Mouse (Mus musculus) heart, embryonic 16.5 days (tissue): ENCODE measurements around the gene Rps6ka3. TPM values are rescaled to one million over a fixed set of nuclear protein-coding genes. Genes with fewer than 3 reads are reported as not detected.

Experiments used
- ATAC-seq: fragments of 200-750 bp; cut with Nextera tagmentation; replicated peaks from 2 replicates; pipeline ENCODE4 v1.8.0; 2017; ENCODE audit warnings: moderate number of reproducible peaks; ENCODE audit not compliant: insufficient read depth, low FRiP score; ENCODE audit errors: extremely low read depth
- H3K27ac ChIP-seq: fragments of 300-500 bp; sonication (generic); 2 replicates; pipeline ENCODE4 v1.5.1; 2014; ENCODE audit warnings: mild to moderate bottlenecking, low read length, control low read depth, moderate library complexity
- H3K27me3 ChIP-seq: fragments of 300-500 bp; sonication (generic); 2 replicates; pipeline ENCODE4 v1.6.1; 2014; ENCODE audit warnings: low read length, mixed read lengths; ENCODE audit not compliant: control insufficient read depth, insufficient read depth
- H3K36me3 ChIP-seq: fragments of 300-500 bp; sonication (generic); 2 replicates; pipeline ENCODE4 v1.6.1; 2014; ENCODE audit not compliant: control insufficient read depth, insufficient read depth
- H3K4me1 ChIP-seq: fragments of 300-500 bp; sonication (generic); 2 replicates; pipeline ENCODE4 v1.6.1; 2014; ENCODE audit warnings: low read length, mixed read lengths; ENCODE audit not compliant: control insufficient read depth, insufficient read depth
- H3K4me2 ChIP-seq: fragments of 300-500 bp; sonication (generic); 2 replicates; pipeline ENCODE4 v1.6.1; 2014; ENCODE audit warnings: low read depth, mild to moderate bottlenecking, control low read depth, low read length
- H3K4me3 ChIP-seq: fragments of 300-500 bp; sonication (generic); 2 replicates; pipeline ENCODE4 v1.5.1; 2014; ENCODE audit warnings: mild to moderate bottlenecking, control low read depth, low read length
- H3K9ac ChIP-seq: fragments of 300-500 bp; sonication (generic); 2 replicates; pipeline ENCODE4 v1.6.1; 2014; ENCODE audit warnings: low read length, control low read depth
- H3K9me3 ChIP-seq: fragments of 300-500 bp; sonication (generic); replicated peaks from 2 replicates; pipeline ENCODE4 v1.6.1; 2016; ENCODE audit warnings: low read length; ENCODE audit not compliant: control insufficient read depth
- WGBS: fragments of 180-500 bp; shearing (Covaris S2); extraction: QIAGEN DNeasy Blood & Tissue Kit; methylation state at CpG from one replicate; pipeline ENCODE4 v1.1.7; 2014; 5-methylcytosine and 5-hydroxymethylcytosine counted together
- polyA plus RNA-seq: library from polyadenylated mRNA; unstranded; fragments of >200 nt; fragmentation: Nextera tagmentation; extraction: Ambion mirVana; gene quantifications from 2 replicates; pipeline ENCODE4 v1.2.1, GENCODE M21; 2015

Gene Rps6ka3
- polyA plus RNA-seq, 1 experiment from 2014 or later = 5.7 TPM

DNA sequence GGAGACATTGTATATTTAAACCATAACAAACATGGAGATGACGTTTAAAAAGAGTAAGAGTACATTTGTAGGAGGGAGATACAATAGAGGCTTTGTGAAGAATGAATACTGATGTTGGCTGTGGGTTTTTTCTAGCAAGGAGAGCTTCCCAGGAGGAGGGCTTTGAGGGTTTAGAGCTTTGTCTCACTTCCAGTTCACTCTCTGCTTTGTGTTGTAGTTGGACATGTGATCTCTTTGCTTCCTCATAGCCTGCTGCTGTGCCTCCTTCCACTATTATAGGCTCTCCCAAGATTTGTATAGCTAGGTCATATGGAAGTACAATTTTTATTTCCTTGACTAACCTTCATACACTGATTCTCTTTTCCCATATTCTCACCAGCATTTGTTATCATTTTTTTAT lies 27.2 kb downstream of the Rps6ka3 start:
- no peaks in the 10 kb centered on the region for H3K36me3 ChIP-seq
- H3K4me2 ChIP-seq = no peak overlapping the region
- H3K9ac ChIP-seq = no peak overlapping the region
- H3K4me3 ChIP-seq = no peak overlapping the region
- H3K27me3 ChIP-seq = no peaks in the 10 kb centered on the region
- H3K4me1 ChIP-seq = no peaks in the 10 kb centered on the region
- no peaks in the 10 kb centered on the region for H3K9me3 ChIP-seq
- no peak for ATAC-seq
- 33% methylated on average over 1 of the region's 1 CpGs for WGBS
- no peak overlapping the region for H3K27ac ChIP-seq

DNA sequence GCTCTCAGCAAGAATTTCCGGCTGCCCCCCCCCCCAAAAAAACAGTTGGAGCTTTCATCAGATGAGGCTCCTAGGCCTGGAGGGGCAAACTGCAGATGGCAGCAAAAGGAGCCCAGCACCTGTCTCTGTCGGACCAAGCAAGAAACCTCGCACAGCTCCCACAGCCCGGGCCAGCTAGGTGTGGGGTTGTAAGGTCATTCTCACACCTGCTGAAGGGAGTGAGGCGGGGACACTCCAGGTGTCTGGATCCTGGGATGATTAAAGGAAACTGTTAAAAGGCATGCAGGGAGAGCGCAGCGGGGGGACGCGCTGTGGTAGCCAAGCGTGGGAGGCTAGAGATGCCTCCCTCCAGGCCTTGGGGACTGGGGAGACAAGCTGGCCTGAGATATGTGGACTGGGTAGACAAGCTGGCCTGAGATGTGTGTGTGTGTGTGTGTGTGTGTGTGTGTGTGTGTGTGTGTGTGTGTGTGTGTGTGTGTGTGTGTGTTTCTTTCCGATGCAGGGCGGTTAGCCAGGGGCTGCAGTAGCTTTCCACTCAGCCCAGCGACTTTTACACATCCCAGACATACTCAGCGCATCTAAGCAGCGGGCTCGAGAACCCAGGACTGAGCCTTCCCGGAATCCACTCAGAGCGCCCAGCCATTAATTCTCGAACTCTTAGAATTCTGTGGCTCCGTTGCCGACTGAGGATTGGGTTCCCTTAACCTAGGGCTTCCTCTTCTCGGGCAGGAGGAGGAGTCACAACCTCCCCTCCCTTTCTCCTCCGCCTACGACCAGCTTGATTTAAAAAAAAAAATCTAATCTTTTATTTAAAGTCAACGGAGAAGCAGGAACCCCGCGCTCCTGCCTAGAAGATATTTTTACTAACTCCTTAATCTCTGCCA lies 44.1 kb downstream of the Rps6ka3 start:
- no peaks in the 10 kb centered on the region for H3K9me3 ChIP-seq
- peak overlapping the region; percentile 70 for H3K4me2 ChIP-seq

DNA sequence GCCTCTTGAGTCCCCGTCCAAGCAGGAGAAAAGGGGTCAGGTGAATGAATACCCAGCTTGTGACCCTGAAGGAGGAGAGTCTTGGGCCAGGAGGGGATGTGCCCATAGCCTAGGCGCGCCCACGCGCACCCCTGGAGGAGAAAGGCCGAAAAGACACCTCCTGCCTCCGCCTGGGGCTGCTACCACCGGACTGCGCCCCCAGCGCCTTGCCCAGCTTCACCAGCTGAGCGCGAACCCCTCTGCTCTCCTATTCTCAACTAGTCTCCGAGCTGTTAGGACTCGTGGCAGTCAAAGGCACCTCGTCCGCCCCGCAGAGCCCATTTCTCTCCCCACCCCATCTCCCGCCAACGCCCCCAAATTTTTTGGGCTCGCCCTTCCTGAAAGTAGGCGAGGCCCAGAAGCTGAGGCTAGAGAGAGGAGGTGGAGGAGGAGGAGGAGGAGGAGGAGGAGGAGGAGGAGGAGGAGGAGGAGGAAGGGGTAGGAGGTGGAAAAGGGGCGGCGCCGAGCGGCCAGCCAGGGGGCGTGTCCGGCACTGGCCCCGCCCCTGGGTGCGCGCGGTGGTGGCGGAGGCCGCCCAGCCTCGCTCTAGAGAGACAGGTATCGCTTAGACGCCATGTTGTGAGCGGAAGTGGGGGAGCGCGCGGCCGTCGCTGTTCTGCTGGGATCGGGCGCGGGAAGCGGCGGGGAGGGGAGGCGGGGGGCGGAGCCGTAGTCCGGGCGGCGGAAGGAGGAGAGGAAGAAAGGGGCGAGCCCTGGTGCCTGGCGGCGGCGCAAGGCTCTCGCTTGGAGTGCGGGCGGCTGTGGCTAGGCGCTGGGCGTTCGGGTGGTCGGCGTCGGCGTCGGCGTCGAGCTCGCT lies 45.2 kb downstream of the Rps6ka3 start:
- Histone ChIP-seq H3K36me3 (no peaks in the 10 kb centered on the region), H3K9ac (peak overlapping the region; percentile 85), H3K9me3 (no peaks in the 10 kb centered on the region), H3K4me1 (0 out of 2 replicates have a peak, but pooled peaks cover 2% of the 10 kb centered on the region), H3K27me3 (no peaks in the 10 kb centered on the region), H3K27ac (peak overlapping the region; percentile 95), H3K4me2 (peak overlapping the region; percentile 70), H3K4me3 (peak overlapping the region; percentile 80)
- peak; percentile 94 for ATAC-seq
- 12% methylated on average over 42 of the region's 71 CpGs for WGBS

More for the DNA sequence above, 44.1 kb downstream of the Rps6ka3 start:
- Histone ChIP-seq H3K4me3 (peak overlapping the region; percentile 80), H3K4me1 (0 out of 2 replicates have a peak, but pooled peaks cover 2% of the 10 kb centered on the region), H3K27ac (peak overlapping the region; percentile 95), H3K27me3 (no peaks in the 10 kb centered on the region), H3K36me3 (no peaks in the 10 kb centered on the region), H3K9ac (peak overlapping the region; percentile 68)
- 20% methylated on average over 27 of the region's 27 CpGs for WGBS
- ATAC-seq = peak; percentile 11; the same call in 1 of the 2 replicates

DNA sequence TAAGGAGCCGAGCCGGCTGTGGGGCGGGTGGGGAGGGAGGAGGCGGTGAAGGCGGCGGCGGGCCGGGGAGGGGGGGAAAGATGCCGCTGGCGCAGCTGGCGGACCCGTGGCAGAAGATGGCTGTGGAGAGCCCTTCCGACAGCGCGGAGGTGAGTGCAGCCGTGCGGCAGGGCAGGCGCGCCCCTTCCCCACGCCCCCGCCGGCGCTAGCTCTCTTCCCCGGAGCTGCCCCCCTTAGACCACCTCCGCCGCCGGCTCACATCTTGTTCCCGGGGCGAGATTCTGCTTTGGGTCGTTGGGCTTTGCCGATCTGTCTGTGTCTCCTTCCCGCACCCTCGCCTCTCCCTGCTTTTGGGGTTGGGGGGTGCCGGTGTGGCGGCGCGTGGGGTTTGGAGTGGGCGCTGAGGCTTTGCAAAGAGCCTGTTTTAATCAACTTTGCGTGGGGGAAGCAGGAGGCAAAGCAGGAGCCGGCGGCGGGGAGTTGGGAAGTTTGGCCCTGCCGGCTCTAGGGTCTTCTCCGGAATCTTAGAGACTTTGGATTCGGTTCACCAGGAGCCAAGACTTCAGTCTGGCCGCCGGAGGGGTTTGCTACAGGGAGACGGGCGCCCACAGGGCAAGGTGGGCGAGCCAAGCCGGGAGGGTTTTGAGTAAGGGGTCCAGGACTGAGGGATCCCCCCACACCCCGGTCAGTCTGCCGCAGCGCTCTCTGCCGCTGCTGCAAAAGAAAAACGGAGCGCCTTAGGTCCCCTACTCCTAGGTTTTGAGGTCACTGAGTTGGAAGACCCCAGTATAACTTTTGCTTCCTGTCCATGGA lies 46.1 kb downstream of the Rps6ka3 start:
- 6% methylated on average over 48 of the region's 57 CpGs for WGBS
- H3K27me3 ChIP-seq = no peaks in the 10 kb centered on the region
- peak overlapping the region; percentile 85 for H3K9ac ChIP-seq
- peak; percentile 8; the same call in 1 of the 2 replicates for ATAC-seq
- H3K9me3 ChIP-seq = no peaks in the 10 kb centered on the region
- peak overlapping the region; percentile 80 for H3K4me3 ChIP-seq
- H3K4me2 ChIP-seq = peak overlapping the region; percentile 65
- no peaks in the 10 kb centered on the region for H3K36me3 ChIP-seq
- 0 out of 2 replicates have a peak, but pooled peaks cover 2% of the 10 kb centered on the region for H3K4me1 ChIP-seq
- H3K27ac ChIP-seq = peak overlapping the region; percentile 95

DNA sequence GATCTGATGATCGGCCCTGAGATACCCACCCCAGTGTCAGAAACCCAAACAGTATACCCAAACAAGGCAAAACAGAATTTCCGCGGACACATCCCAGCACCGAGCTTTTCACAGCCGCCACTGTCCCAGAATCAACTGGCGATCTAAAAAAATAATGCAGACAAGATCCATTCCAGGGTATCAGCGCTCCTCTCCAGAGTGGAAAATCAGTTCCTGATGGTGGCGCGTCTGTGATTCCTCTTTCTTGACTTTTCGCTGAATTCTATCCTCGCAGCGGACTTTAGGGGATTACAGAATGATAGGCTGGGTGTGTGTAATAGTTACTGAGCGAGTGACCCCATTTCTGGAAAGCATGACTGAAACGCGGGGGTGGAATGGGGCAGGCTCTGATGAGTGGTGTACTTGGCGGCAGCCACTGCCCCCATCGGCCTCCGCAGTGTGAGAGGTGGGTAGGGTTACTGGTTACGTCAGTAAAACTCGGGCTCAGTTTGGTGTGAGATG lies 46.9 kb downstream of the Rps6ka3 start:
- WGBS = 12% methylated on average over 20 of the region's 20 CpGs
- no peaks in the 10 kb centered on the region for H3K36me3 ChIP-seq
- peak overlapping the region; percentile 80 for H3K4me3 ChIP-seq
- H3K27me3 ChIP-seq = no peaks in the 10 kb centered on the region
- H3K27ac ChIP-seq = peak overlapping the region; percentile 95
- H3K4me2 ChIP-seq = peak overlapping the region; percentile 65
- no peaks in the 10 kb centered on the region for H3K9me3 ChIP-seq
- peak overlapping the region; percentile 85 for H3K9ac ChIP-seq
- 0 out of 2 replicates have a peak, but pooled peaks cover 2% of the 10 kb centered on the region for H3K4me1 ChIP-seq
- ATAC-seq = no peak

DNA sequence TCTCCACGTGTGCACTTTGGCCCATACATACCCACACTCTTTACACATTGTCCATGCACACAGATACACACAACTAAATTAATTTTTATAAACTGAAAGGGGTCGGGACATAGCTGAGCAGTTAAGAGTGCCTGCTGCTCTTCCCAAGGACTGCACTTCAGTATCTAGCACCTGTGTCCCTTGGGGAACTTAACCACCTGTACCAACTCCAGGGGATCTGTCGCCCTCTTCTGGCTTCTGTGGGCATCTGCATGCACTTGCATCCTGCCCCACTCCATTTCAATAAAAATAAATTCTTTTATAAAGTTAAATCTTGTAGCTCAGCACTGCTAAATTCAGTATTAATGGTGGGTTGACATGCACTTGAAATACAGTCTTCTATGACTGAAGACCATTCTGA lies 54.6 kb downstream of the Rps6ka3 start:
- no peak overlapping the region for H3K27ac ChIP-seq
- H3K4me2 ChIP-seq = no peak overlapping the region
- ATAC-seq = no peak
- no peaks in the 10 kb centered on the region for H3K9me3 ChIP-seq
- 35% methylated on average over 3 of the region's 3 CpGs for WGBS
- H3K9ac ChIP-seq = no peak overlapping the region
- H3K4me1 ChIP-seq = no peaks in the 10 kb centered on the region
- H3K27me3 ChIP-seq = no peaks in the 10 kb centered on the region
- no peaks in the 10 kb centered on the region for H3K36me3 ChIP-seq
- H3K4me3 ChIP-seq = no peak overlapping the region

DNA sequence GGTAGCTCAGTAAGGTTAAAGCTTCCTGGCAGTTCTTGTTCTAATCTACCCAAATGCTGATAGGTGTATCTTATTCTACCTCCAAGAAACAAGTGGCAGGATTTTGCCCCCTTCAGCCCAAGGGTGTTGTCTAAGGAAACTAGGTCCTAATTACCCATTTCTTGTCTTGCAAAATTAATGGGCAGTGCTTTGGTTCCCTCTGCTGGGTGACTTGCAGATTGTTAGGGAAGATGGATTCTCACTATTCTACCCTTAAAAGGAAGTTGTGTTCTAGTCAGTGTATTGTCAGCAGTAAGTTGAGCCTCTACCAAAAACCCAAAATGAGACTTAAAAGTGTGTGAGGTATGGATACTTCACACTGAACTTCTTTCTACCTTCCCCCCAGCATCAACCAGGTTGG lies 59.0 kb downstream of the Rps6ka3 start:
- H3K36me3 ChIP-seq = no peaks in the 10 kb centered on the region
- no peak overlapping the region for H3K9ac ChIP-seq
- no peaks in the 10 kb centered on the region for H3K9me3 ChIP-seq
- H3K4me3 ChIP-seq = no peak overlapping the region
- H3K4me2 ChIP-seq = no peak overlapping the region
- H3K27me3 ChIP-seq = no peaks in the 10 kb centered on the region
- no peaks in the 10 kb centered on the region for H3K4me1 ChIP-seq
- no peak for ATAC-seq
- no peak overlapping the region for H3K27ac ChIP-seq

DNA sequence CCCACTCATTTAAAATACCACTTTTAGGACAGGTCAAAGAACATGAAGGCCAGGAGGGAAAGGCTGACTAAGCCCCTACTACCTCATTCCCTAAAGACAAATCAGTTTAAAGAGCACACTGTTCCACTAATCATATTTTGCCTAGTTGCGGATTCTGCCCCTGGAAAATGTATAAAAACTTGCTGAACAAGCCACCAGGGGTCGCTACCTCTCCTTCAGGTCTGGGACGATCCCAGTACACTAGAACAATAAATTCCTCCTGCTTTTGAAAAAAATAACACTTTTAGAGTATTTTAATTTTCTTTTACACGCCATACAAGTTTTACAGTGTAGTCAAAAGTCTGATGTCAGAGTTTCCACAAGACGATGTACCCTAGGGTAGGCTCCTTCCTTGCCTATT lies 76.7 kb downstream of the Rps6ka3 start:
- H3K9ac ChIP-seq = no peak overlapping the region
- WGBS = 63% methylated on average over 5 of the region's 5 CpGs
- ATAC-seq = no peak

More for the DNA sequence above, 76.7 kb downstream of the Rps6ka3 start:
- Histone ChIP-seq H3K4me1 (no peaks in the 10 kb centered on the region), H3K4me3 (no peak overlapping the region), H3K36me3 (no peaks in the 10 kb centered on the region), H3K4me2 (no peak overlapping the region), H3K9me3 (no peaks in the 10 kb centered on the region), H3K27ac (no peak overlapping the region), H3K27me3 (no peaks in the 10 kb centered on the region)
